34 mouse cellular contexts compared by ENCODE assay signal in genomic region chr8:12846447-12846846, GRCm38 (mm10).
"Had no signal": no experiment of that assay in that cellular context is flagged by ENCODE, and none has a peak within 500 bp of the region (broad histone marks: within the 10 kb centered on the region; RNA-seq: fewer than 3 reads in every experiment).

No protein-coding gene starts in this region.

- DNase-seq: heart, adult 18-20 months; heart, adult 2 months; heart, postnatal 10 days; heart, postnatal 14 days; heart, postnatal 36 days; heart, postnatal 4 days; kidney, adult 11 months; kidney, adult 18-20 months; kidney, adult 2 months; kidney, adult 8-10 months; kidney, adult 9 months; kidney, postnatal 10 days; kidney, postnatal 14 days; kidney, postnatal 25 days; kidney, postnatal 36 days; kidney, postnatal 4 days; layer of hippocampus, adult 9-11 months; layer of hippocampus, postnatal 36 days had no signal

- H3K4me3 ChIP-seq: heart, adult 2 months; heart, embryonic 10.5 days; heart, embryonic 12.5 days; heart, embryonic 13.5 days; heart, embryonic 15.5 days; hindbrain, embryonic 10.5 days; hindbrain, embryonic 12.5 days; hindbrain, embryonic 13.5 days; hindbrain, embryonic 15.5 days; kidney, embryonic 15.5 days; layer of hippocampus, adult 2 months had no signal

- H3K27me3 ChIP-seq: heart, embryonic 12.5 days; heart, embryonic 13.5 days; heart, embryonic 15.5 days; hindbrain, embryonic 12.5 days; hindbrain, embryonic 13.5 days; hindbrain, embryonic 15.5 days; kidney, embryonic 15.5 days had no signal

- H3K4me1 ChIP-seq: heart, embryonic 12.5 days; heart, embryonic 15.5 days; hindbrain, embryonic 10.5 days; hindbrain, embryonic 12.5 days; hindbrain, embryonic 13.5 days; hindbrain, embryonic 15.5 days; kidney, embryonic 15.5 days had no signal

- H3K9ac ChIP-seq: heart, embryonic 12.5 days; heart, embryonic 13.5 days; heart, embryonic 15.5 days; hindbrain, embryonic 12.5 days; hindbrain, embryonic 13.5 days; hindbrain, embryonic 14.5 days; hindbrain, embryonic 15.5 days; kidney, embryonic 15.5 days had no signal

- ATAC-seq: hindbrain, embryonic 16.5 days; hindbrain, postnatal 0 days; inflammation-experienced regulatory T-cells, adult 6 months had no signal

- H3K4me2 ChIP-seq: heart, embryonic 11.5 days; heart, embryonic 12.5 days; heart, embryonic 13.5 days; heart, embryonic 15.5 days; hindbrain, embryonic 12.5 days; hindbrain, embryonic 13.5 days; hindbrain, embryonic 14.5 days; hindbrain, embryonic 15.5 days; kidney, embryonic 15.5 days had no signal

- H3K27ac ChIP-seq: heart, adult 2 months; heart, embryonic 10.5 days; heart, embryonic 13.5 days; heart, embryonic 15.5 days; hindbrain, embryonic 10.5 days; hindbrain, embryonic 12.5 days; hindbrain, embryonic 13.5 days; hindbrain, embryonic 14.5 days; hindbrain, embryonic 15.5 days; hindbrain, postnatal 0 days; kidney, embryonic 15.5 days; kidney, postnatal 0 days; layer of hippocampus, adult 2 months had no signal

- H3K9me3 ChIP-seq: heart, embryonic 10.5 days; heart, embryonic 12.5 days; heart, embryonic 13.5 days; heart, embryonic 15.5 days; hindbrain, embryonic 10.5 days; hindbrain, embryonic 12.5 days; hindbrain, embryonic 13.5 days; hindbrain, embryonic 15.5 days; kidney, embryonic 15.5 days had no signal
